Mouse (Mus musculus) induced T-regulatory cell, adult 2 months (primary cell): ENCODE results near the gene Znrf1.
"Not testable (repeated sequence)": the region's sequence is repeated elsewhere in the genome, so short reads cannot be mapped to it uniquely, and the experiment has no call there.

Experiments
- DNase-seq: peaks from one replicate; pipeline ENCODE4 v3.0.0-alpha.2; 2012; ENCODE audit warnings: low read depth

The Znrf1 gene

DNA sequence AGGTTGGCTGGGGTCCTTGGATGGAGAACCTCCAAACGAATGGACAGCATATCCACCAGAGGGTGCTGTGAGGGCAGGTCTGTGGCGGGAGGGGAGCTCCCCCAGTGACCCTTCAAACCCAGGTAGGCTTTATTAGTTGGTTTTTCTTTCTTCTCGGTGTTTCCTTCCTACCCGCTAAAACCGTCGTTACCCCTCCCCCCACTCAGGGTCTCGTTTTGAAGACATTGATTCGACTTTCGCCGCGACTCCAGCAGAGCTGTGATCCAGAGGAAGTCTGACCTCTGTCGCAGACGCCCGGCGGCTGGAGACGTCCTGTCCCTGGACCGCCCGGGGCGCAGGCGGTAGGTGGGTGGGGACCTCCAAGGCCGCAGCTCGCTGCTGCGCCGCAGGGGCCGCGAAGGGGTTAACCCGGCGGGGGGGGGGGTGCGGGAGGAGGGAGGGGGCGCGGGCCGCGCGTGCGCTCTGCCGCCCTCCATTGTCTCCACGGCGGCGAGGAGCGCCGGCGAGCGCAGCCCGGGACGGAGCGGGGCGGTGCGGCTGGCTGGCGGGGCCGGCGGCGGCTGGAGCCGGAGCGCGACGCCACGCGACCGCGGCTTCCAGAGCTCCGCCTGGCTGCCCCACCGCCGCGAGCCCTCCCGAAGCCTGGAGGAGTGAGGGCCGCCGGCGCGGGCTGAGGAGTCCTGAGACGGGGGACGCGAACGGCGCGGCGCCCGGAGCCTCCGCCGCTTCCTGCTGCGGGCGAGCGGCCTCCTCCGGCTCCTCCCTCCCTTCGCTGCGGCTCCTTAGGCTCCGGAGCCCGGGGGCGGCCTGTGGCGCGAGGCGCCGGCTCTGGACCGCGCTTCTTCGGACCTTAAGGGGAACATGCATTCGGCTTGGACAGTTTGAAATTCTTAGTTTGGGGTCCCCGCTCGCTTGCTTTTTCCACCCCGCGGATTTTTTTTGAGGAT is at the start of gene Znrf1:
Gene Znrf1 (plus strand): TSS at position 67 of the 947 bp plus-strand sequence.
- peak; percentile 81 for DNase-seq

DNA sequence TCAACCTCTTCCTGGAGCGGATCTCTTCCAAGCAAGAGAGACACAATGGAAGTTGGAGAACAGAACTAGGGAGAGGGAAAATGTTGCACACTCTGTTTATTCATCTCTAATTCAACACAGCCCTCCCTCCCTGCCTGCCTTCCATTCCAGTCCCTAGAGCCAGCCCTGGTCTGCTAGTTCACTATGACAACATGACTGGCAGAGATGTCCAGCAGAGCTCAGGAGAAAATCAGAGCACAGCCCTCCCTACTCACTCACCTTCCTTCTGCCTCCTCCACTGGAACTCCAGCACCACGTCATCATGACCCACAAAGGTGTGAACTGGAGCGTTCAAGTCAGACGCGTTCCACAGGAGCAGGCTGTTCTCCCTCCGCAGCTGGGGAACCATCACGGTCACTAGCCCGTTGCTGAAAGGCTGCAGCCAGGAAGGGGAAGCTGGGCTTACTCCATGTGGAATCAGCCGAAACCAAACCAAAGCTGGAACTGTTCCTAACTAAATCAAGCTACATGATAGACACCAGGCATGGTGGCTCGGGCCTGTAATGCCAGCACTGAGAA is 45.8 kb upstream of the Znrf1 start:
- no peak for DNase-seq

DNA sequence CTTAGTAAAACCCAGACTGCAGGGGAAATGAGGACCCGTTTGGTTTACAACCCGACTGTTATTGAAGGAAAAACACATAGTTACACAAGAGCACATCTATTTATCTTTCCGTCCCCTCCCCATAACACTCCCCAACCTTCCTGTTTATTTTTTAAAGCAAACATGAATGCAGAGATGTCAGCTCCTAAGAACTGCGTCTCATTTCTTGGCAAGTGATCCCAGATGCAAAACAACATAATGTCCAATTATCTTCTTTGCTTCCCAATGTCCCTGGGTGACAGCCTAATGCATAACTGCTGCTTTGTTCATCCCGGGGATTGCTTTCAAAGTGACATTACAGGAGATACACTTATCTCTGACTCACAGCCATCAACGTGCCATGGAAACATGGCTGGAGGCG is 44.7 kb upstream of the Znrf1 start:
- no peak for DNase-seq

DNA sequence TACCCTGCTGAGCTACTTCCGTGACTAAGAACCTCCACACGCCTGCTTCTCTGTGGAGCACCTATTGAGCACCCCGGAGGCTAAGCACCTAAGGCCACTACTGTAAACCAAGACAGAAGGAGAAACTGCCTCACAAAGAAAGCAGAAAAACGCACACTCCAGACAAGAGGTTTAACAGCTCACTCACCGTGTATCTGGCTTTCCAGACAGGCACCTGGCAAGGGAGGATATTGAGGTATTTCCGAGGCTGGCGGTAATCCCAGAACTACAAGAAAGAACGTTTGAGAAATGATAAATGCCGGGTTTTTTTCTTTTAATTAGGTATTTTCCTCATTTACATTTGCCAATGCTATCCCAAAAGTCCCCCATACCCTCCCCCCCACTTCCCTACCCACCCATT is 43.4 kb upstream of the Znrf1 start:
- DNase-seq: no peak

DNA sequence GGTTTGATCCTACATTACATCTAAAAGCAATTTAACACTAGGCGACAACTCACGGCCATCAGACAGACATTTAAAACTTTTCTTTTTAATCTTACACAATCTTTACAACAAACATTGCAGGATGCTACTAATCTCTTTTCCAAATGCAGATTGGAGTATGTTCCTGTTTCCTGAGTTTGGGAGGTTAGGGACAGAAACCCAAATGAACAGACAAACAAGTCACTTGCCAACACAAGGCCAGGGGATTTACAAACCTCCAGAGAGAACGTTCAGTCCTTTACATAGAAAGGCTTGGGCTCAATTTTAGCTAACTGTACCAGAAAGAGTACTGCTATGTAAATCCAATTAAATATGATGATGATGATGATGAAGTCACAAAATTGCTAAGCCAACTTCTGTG is 42.7 kb upstream of the Znrf1 start:
- DNase-seq: no peak

DNA sequence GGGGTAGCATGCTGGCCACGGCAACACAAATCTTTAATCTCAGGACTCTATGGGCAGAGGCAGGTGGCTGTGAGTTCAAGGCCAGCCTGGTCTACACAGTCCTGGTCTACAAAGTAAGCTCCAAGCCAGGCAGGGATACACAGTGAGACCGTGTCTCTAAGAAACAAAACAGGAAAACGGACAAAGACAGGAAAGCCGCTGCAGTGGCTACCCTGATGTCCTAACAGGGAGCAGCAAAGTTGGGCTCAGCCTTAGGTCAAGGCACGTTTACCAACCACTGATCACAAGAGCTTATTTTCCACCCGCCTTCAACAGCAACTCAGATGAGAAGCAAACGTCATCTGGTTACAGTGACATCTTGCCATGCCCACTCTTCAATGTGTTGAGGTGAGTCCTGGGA is 39.6 kb upstream of the Znrf1 start:
- DNase-seq: no peak

DNA sequence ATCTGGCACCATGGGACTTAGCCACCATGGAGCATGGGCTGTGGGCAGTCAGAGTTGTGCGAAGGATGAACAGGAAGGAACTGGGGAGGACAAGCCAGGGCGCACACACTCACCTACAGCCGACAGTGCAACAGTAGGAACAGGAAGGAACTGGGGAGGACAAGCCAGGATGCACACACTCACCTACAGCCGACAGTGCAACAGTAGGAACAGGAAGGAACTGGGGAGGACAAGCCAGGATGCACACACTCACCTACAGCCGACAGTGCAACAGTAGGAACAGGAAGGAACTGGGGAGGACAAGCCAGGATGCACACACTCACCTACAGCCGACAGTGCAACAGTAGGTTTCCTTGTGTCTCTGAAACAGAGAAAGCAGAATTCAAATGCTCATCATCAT is 37.6 kb upstream of the Znrf1 start:
- DNase-seq: not testable (repeated sequence)

DNA sequence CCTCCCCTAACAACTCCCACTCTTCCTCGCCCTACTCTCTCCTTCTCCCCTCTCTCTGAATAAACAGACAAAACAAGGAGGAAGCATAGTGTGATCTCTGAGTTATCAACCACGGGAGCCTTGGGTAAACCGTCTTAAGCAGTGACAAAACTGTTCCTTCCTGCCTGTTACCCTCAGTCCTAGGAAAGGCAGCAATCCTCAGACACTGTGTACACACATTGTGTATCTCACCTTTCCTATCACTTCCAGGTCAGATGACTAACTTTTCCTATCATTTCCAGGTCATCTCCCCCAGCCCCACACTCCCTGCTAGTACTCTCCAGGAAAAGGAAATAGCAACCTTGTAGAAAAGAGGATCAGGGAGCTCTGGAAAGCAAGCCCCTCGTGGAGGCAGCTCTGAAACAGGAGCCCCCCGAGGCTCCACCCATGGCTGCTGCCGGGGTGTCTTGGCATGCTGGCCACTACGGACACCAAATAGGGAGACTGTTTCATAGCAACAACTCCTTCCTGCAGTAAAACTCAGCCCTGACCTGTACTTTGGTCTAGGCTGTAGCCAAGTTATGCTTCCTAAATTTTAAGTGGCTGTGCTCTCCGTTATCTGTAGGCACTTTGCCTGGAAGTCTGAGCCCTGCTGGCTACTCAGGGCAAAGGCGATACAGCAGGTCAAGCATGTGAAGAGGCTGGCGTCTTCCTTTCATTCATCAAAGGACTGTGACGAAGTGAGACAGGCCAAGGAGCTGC is 34.0 kb upstream of the Znrf1 start:
- DNase-seq: no peak

DNA sequence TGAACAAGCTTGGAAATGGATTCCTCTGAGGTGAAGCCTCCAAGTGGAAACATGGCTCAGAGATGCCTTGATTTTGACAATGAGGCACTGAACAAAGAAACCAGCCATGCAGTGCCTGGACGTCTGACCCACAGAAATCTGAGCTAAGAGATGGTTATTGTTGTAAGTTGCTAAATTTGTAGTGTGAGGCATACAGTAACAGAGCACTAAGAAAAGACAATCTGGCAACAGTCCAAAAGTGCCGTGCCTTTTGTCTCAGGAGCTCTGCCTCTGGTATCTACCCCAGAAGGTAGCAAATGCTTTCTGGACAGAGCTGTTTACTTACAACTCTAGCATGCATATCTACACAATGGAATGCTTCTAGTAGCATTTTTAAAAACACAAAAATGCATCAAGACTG is 27.3 kb upstream of the Znrf1 start:
- no peak for DNase-seq

DNA sequence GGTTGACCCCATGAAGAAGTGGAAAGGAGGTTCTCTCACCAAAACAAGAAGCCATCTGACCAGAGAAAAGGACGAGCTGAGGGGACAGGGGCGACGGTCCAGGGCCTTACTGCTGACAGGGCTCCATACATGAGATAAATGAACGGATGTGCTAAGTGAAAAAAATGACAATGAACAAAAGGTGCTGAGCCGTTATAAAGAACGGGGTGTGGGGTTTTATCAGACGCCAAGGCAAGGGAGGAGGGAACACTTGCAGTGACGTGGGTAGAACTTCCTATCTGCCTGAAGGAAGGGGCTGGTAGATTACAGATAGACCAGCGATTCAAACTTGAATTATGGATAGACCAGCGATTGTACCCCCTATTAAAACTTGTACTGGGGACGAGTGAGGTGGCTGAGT is 26.6 kb upstream of the Znrf1 start:
- DNase-seq: no peak

DNA sequence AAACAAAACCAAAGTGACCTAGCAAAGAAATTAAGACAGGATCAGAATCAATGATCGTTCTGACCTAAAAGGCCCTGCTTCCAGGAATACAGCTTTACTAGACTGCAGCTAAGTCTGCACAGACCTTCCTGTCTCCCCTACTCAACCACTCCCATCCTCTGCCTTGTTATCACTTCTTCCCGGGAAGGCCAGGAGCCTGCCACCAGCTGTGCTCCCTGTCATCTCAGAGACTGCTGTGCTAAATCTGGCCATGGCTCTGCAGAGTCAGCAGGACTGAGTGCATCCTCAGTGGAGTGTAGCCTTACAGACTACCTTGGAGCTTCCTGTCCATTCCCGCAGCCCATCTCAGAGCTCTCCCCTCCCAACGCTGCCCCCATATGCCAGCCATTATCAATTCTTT is 25.5 kb upstream of the Znrf1 start:
- DNase-seq: no peak

DNA sequence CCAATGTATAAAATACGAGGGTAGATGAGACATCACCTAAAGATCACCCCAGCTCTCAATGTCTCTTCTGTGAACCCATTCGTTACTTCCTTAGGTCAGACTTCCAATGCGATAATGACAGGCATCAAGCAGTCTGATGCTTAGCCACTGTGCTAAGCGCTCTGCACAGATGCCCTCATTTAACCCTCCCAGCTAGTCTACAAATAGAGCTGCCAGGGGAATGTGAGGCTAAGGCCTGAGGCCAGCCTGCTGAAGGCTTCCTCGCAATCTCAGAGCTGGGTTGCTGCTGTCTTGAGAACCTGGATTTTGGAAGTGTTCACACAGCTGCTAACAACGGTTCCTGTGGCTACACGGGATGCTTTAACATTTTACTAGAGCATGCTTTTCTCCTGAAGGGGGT is 23.0 kb upstream of the Znrf1 start:
- DNase-seq: no peak

DNA sequence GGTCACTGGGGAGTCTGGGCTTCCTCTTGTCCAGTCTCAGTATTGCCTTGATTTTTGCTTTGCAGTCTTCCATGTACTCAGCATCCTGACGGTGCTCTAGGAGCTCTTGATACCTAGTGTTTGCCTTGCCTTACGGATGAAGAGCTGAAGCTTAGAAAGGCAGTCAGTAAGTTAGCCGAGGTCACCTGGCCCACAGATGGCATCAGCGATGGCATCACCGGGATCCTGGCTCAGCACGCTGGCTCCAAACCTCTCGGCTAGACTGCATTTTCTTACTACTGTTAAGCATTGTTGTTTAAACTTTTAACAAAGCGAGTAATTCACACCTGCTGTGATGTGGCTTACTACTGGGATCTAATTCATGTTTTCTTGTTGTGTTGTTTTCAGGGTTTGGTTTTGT is 22.5 kb upstream of the Znrf1 start:
- no peak for DNase-seq

DNA sequence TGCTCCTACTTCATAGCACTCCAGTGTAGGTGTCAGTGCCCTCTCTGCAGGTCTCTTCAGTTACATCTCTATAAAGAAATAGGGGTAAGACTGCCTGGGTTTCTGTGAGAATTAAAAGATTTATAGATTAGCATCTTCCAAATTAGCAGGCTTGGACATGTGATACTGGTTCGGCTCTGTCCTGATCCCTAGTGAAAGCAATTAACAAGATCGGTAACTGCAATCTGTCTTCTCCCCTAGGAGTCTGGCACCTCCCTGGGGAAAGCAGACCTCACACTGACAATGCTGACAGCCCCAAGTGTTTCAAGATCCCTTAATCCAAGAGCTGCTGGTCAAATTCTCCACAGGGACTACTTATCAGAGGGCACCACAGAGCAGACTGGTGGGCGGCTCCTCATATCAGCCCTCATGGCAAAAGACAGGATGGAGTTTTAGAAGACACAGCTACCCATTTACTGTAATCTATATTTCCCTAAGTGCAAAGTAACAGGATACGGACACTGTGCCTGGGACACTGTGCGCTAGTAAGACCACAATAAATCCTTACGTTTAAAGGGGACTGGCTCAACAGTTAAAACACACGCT is 19.4 kb upstream of the Znrf1 start:
- no peak for DNase-seq

DNA sequence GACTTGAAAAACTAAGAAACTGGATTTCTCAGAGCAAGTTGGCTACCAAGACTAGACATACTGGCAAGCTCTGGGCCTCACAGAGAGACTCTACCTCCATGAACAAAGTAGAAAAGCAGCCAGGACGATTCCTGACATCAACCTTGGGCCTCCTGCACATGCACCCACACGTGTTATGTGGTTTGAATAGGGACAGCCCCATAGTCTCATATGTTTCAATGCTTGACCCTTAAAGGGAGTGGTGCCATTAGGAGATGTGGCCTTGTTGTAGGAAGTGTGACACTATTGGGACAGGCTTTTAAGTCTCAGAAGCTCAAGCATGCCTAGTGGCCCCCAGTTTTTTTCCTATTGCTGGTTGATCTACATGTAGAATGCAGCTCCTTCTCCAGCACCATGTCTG is 18.4 kb upstream of the Znrf1 start:
- no peak for DNase-seq

DNA sequence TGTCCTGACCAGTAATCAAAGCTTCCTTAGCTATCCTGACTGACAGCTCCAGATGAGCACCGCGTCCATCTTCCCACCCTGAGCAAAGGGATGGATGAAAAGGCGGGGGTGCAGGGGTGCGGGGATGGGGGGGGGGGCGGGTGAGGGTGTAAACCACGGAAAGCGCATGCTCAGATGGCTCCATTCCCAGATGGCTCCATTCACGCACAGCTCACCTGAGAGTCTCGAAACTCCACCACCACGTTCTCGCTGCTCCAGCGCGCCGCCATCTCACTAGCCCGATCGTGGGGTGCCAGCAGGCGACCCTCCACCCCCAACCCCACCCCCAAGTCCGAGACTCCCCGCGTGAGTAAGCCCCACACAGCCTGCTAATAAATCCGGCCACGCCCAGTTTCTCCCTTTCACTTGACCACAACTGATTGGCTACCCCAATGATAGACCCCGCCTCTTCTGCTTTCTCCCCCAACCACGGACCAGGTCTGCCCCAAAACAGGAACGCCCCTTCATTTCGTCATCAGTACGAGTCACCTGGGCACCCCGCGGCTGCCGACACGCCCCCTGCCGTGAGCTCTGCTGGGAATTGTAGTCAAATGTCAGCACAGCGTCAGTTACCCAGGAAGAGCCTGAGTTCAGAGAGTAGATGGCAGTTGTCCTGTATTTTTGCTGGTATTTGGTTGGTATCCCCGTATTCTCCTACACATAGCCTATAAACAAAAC is 14.0 kb upstream of the Znrf1 start, which contains the start of gene Wdr59:
Gene Wdr59 (minus strand): TSS at position 380 of the 717 bp plus-strand sequence.
- DNase-seq: peak; percentile 100

DNA sequence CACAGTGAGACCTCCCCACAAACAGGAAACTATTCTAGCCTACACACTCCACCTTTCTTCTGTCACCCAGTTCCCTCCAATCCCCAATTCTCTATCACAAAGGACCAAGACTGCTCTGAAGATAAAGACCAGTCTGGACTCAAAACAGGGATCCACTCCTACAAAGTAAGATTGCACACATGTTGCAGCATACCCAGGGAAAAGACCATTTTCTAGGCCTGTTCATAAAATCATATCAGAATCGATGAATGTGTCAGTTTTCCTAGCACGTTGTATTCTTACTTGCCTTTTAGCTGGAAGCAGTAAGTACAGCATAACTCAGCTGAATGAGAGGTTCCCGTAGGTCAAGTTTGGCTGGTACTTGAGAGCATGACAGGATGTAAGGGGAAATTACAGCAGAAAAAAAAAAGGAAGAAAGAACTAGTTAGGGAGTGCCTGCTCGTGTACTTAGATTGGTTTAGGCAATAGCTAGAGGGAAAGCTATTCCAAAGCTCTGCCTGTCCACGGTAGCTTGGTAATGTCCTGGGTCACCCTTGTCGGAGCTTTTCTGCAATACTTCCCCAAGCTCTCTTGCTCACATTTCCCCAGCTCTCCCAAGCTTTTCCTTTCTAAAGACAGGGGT is 9.4 kb upstream of the Znrf1 start:
- peak; percentile 55 for DNase-seq

DNA sequence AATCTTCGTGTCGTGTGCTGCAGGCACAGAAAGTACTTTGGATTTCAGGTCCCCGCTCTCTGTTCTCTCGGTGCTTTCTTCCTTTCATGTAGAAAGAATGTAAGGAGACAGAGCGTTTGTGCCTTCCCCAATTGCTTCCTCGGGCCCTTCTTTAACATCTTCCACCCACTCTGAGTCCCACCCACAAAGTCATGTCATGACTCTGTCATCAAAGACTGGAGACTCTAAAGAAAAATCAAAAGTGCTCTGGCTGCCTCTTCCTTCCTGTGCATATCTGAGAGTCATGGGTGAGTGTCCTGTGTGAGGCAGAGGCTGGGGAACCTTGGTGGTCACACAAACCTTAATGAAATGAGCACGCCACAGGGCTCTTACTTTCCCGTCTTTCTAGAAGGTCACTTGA is 8.7 kb upstream of the Znrf1 start:
- peak; percentile 89 for DNase-seq

DNA sequence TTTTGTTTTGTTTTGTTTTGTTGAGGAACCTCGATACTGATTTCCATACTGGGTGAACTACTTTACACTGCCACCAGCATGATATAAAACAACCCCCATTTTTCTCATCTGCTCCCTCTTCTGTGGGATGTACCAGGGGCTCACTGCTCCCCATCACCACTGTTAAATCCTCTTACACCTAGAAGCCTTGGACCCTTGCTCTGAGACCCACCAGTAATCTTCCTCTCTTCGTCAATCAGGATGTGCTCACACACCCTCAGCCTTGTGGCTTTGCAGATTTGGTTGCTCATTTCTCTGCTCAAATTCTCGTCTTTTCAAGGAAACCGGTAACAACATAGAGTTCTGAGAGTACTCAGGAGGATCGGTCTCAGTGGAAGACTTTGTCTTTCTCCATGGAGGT is 7.8 kb upstream of the Znrf1 start:
- peak; percentile 59 for DNase-seq

DNA sequence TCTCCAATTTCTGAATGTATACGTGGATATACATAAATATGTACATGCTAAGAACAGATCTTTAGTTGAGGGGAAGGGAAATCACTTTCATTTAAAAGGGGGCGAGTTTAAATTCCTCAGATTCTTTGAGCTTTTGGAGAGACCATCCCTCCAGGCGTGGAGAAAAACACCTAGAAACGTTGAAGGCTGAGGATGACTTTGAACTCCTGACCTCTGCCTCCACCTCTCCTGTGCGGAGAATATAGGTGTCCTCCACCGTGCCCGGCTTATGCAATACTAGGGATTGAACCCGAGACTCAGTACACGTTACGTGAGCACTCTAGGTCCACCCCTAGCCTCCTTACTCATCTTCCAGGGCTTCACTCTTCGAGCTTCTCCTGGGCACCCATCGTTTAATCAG is 4.7 kb upstream of the Znrf1 start:
- DNase-seq: no peak

DNA sequence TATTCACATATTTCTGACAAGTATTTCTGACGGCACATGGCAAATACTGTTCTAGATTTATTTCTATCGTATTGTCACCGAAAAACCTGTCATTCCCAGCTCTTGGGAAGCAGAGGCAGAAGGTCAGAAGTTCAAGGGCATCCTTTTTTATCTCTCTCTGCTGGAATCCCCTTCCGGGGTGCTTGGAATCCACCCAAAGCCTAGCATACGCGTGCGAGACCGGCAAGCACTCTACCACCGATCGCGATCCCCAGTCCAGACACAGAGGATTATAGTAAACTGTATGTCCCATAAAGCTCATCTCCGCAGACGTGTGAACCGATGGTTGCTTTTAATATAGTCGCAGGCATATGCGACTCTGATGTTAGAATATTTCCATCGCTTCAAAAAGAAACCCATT is 4.3 kb upstream of the Znrf1 start:
- no peak for DNase-seq
